Mouse (Mus musculus) neural tube, embryonic 12.5 days (tissue): ENCODE measurements around the gene Taco1. TPM values are rescaled to one million over a fixed set of nuclear protein-coding genes. Genes with fewer than 3 reads are reported as not detected.

Experiments used
- ATAC-seq: fragments of 200-750 bp; cut with Nextera tagmentation; 2 replicates; pipeline ENCODE4 v1.8.0; 2017; ENCODE audit warnings: low read depth, mild to moderate bottlenecking, moderate TSS enrichment, moderate library complexity; ENCODE audit not compliant: low FRiP score
- H3K27ac ChIP-seq: fragments of 300-500 bp; sonication (generic); 2 replicates; pipeline ENCODE4 v1.5.1; 2016
- H3K27me3 ChIP-seq: fragments of 300-500 bp; sonication (generic); replicated peaks from 2 replicates; pipeline ENCODE4 v1.6.1; 2016; ENCODE audit warnings: mild to moderate bottlenecking
- H3K36me3 ChIP-seq: fragments of 300-500 bp; sonication (generic); 2 replicates; pipeline ENCODE4 v1.6.1; 2016; ENCODE audit warnings: mild to moderate bottlenecking
- H3K4me1 ChIP-seq: fragments of 300-500 bp; sonication (generic); 2 replicates; pipeline ENCODE4 v1.6.1; 2016
- H3K4me2 ChIP-seq: fragments of 300-500 bp; sonication (generic); replicated peaks from 2 replicates; pipeline ENCODE4 v1.6.1; 2016; ENCODE audit warnings: mild to moderate bottlenecking
- H3K4me3 ChIP-seq: fragments of 300-500 bp; sonication (generic); 2 replicates; pipeline ENCODE4 v1.5.1; 2016
- H3K9ac ChIP-seq: fragments of 300-500 bp; sonication (generic); 2 replicates; pipeline ENCODE4 v1.6.1; 2016; ENCODE audit warnings: mild to moderate bottlenecking
- H3K9me3 ChIP-seq: fragments of 300-500 bp; sonication (generic); 2 replicates; pipeline ENCODE4 v1.6.1; 2016; ENCODE audit warnings: mild to moderate bottlenecking
- WGBS: fragments of 180-500 bp; shearing (Covaris S2); methylation state at CpG from one replicate; pipeline ENCODE4 v1.1.7; 2016; 5-methylcytosine and 5-hydroxymethylcytosine counted together
- polyA plus RNA-seq: library from polyadenylated mRNA; unstranded; fragments of >200 nt; fragmentation: Nextera tagmentation; extraction: Ambion mirVana; gene quantifications from 2 replicates; pipeline ENCODE4 v1.2.1, GENCODE M21; 2016

Gene Taco1
- polyA plus RNA-seq, 1 experiment from 2014 or later = 9.3 TPM

GRCm38 (mm10) chr11:106044349-106044748 lies 21.5 kb upstream of the Taco1 start:
- no peak for ATAC-seq
- Histone ChIP-seq H3K4me2 (no peak overlapping the region), H3K27ac (no peak overlapping the region), H3K4me3 (no peak overlapping the region), H3K27me3 (no peaks in the 10 kb centered on the region), H3K9me3 (no peaks in the 10 kb centered on the region), H3K4me1 (no peaks in the 10 kb centered on the region), H3K36me3 (peaks cover 29% of the 10 kb centered on the region), H3K9ac (no peak overlapping the region)

- no peak overlapping the region for H3K27ac ChIP-seq
- 93% methylated on average over 1 of the region's 1 CpGs for WGBS
- no peak overlapping the region for H3K4me2 ChIP-seq
- no peaks in the 10 kb centered on the region for H3K9me3 ChIP-seq
- no peak overlapping the region for H3K4me3 ChIP-seq
- H3K27me3 ChIP-seq = no peaks in the 10 kb centered on the region
- H3K4me1 ChIP-seq = no peaks in the 10 kb centered on the region
- no peak overlapping the region for H3K9ac ChIP-seq
- ATAC-seq = no peak
- peaks cover 32% of the 10 kb centered on the region for H3K36me3 ChIP-seq
These were observed 20.6 kb upstream of the Taco1 start for GRCm38 (mm10) chr11:106045256-106045655.

GRCm38 (mm10) chr11:106045780-106046179 lies 20.1 kb upstream of the Taco1 start:
- Histone ChIP-seq H3K27me3 (no peaks in the 10 kb centered on the region), H3K9ac (no peak overlapping the region), H3K9me3 (no peaks in the 10 kb centered on the region), H3K4me2 (no peak overlapping the region), H3K4me1 (no peaks in the 10 kb centered on the region), H3K36me3 (peaks cover 34% of the 10 kb centered on the region), H3K27ac (no peak overlapping the region), H3K4me3 (no peak overlapping the region)
- WGBS = 94% methylated on average over 3 of the region's 3 CpGs
- ATAC-seq = no peak

DNA sequence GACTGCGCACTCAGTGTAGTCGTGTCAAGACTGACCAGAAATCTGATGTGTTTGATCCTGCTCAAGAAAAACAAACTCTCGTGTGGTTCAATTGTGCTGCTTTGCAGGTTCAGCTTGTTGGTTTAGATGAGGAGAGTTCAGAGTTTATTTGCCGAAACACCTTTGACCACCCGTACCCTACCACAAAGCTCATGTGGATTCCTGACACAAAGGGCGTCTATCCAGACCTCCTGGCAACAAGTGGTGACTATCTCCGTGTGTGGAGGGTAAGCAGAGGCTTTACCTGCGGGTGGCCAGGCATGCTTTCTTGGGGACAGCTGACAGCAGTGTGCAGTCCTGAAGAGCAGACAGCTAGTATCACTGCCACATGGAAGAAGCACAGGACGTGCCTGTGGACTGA lies 19.3 kb upstream of the Taco1 start:
- Histone ChIP-seq H3K27ac (no peak overlapping the region), H3K9me3 (no peaks in the 10 kb centered on the region), H3K9ac (no peak overlapping the region), H3K36me3 (peaks cover 42% of the 10 kb centered on the region), H3K4me1 (no peaks in the 10 kb centered on the region), H3K27me3 (no peaks in the 10 kb centered on the region), H3K4me3 (no peak overlapping the region), H3K4me2 (no peak overlapping the region)
- 91% methylated on average over 9 of the region's 9 CpGs for WGBS
- no peak for ATAC-seq

DNA sequence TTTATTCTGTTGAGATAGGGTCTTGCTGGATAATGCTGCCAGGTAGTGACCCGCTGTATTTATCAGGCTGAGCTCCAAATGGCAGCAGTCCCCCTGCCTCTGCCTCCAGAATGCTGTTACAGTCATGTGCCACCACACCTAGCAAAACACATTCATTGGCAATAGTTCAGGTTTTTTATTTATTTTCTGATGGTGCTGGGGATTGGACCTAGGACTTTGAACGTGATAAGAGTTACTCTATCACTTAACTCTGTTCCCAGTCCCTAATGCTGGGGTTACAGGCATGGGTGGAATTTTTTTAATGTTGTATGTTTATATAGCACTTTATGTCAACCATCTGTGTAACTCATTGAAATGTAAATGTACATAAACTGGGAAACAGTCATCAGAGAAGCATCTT lies 11.9 kb upstream of the Taco1 start:
- no peak overlapping the region for H3K4me2 ChIP-seq
- no peak for ATAC-seq
- H3K9ac ChIP-seq = no peak overlapping the region
- H3K9me3 ChIP-seq = no peaks in the 10 kb centered on the region
- H3K36me3 ChIP-seq = peaks cover 89% of the 10 kb centered on the region
- H3K4me3 ChIP-seq = no peak overlapping the region
- H3K27me3 ChIP-seq = no peaks in the 10 kb centered on the region
- no peaks in the 10 kb centered on the region for H3K4me1 ChIP-seq
- WGBS = 94% methylated on average over 2 of the region's 2 CpGs
- no peak overlapping the region for H3K27ac ChIP-seq

DNA sequence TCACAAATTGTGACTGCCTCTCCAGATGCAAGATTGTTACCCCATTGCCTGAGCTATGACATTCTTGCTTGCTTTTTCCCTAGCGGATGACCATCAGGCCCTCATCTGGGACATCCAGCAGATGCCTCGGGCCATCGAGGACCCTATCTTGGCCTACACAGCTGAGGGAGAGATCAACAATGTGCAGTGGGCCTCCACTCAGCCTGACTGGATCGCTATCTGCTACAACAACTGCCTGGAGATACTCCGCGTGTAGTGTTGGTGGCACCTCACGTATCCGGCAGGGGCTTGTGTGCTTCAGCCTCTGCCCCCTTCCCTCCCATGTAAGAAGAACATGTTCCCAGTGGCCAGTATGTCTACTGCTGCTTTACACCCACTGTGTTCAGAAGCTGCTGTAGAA lies 11.3 kb upstream of the Taco1 start:
- WGBS = 97% methylated on average over 8 of the region's 8 CpGs
- H3K4me2 ChIP-seq = no peak overlapping the region
- no peak overlapping the region for H3K9ac ChIP-seq
- no peak overlapping the region for H3K4me3 ChIP-seq
- no peaks in the 10 kb centered on the region for H3K9me3 ChIP-seq
- H3K27ac ChIP-seq = no peak overlapping the region
- no peaks in the 10 kb centered on the region for H3K27me3 ChIP-seq
- no peaks in the 10 kb centered on the region for H3K4me1 ChIP-seq
- ATAC-seq = no peak
- peaks cover 88% of the 10 kb centered on the region for H3K36me3 ChIP-seq

DNA sequence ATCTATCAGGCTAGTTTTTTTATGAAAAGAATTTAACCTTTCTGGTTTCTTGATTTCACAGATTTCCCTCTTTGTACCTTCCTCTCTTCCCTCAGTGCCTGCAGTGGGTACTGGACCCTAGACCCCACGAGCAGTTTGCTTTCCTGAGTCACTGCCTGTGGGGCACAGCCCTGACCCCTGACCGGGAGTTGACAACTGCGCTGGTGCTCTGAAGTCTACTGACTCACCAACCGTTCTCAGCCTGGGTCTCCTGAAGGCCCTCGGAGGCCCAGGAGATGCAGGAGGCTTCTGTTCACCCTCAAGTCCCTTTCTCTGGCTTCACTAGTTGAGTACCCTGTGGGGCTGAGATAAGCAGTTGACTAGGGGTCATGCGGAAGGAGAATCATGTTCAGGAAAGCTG lies 10.5 kb upstream of the Taco1 start:
- no peaks in the 10 kb centered on the region for H3K4me1 ChIP-seq
- H3K4me2 ChIP-seq = no peak overlapping the region
- ATAC-seq = no peak
- no peaks in the 10 kb centered on the region for H3K27me3 ChIP-seq
- H3K9me3 ChIP-seq = no peaks in the 10 kb centered on the region
- no peak overlapping the region for H3K4me3 ChIP-seq
- WGBS = 90% methylated on average over 6 of the region's 6 CpGs
- peaks cover 91% of the 10 kb centered on the region for H3K36me3 ChIP-seq
- H3K27ac ChIP-seq = no peak overlapping the region
- H3K9ac ChIP-seq = no peak overlapping the region

GRCm38 (mm10) chr11:106056819-106057491 lies 8.9 kb upstream of the Taco1 start:
- no peaks in the 10 kb centered on the region for H3K9me3 ChIP-seq
- WGBS = 94% methylated on average over 8 of the region's 8 CpGs
- H3K36me3 ChIP-seq = peaks cover 77% of the 10 kb centered on the region
- H3K9ac ChIP-seq = no peak overlapping the region
- H3K4me3 ChIP-seq = no peak overlapping the region
- ATAC-seq = no peak
- no peaks in the 10 kb centered on the region for H3K27me3 ChIP-seq
- H3K4me2 ChIP-seq = no peak overlapping the region
- no peaks in the 10 kb centered on the region for H3K4me1 ChIP-seq
- no peak overlapping the region for H3K27ac ChIP-seq

DNA sequence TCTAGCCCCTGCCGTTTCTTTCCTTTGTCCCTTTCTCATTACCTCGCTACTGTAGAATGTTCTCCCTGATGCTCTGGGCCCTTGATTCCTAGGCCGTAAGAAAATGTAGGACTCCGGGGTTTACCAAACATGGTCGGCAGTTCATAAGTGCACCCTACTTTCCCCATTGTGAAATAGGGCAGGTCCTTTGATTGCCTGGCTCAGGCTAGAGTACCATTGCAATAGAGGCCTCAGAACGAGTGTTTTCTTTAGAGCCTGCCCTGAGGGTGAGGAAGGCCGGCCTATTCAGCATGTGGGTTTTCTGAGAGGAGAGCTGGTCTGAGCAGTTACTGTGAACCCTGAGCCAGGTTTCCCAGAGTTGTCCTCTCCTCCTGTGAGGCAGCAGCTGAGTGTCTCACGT lies 7.8 kb upstream of the Taco1 start:
- Histone ChIP-seq H3K9me3 (no peaks in the 10 kb centered on the region), H3K4me3 (no peak overlapping the region), H3K4me2 (no peak overlapping the region), H3K27ac (no peak overlapping the region), H3K9ac (no peak overlapping the region), H3K4me1 (no peaks in the 10 kb centered on the region), H3K27me3 (no peaks in the 10 kb centered on the region), H3K36me3 (peaks cover 67% of the 10 kb centered on the region)
- 85% methylated on average over 8 of the region's 8 CpGs for WGBS
- no peak for ATAC-seq

DNA sequence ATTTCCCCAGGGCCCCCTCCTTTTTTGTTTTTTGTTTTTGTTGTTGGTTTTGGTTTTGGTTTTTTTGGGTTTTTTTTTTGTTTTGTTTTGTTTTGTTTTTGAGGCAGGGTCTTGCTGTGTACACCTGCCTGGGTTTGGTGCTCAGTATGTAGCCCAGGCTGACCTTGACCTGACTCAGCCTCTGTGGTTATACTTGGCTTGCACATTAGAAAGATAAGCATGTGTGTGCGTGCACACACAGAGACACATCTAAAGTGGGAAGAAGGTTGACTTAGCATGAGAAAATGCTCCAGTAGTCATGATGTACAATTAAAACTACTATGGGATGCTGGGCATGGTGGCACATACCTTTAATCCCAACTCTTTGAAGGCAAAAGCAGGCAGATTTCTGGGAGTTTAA lies 5.3 kb upstream of the Taco1 start:
- H3K9ac ChIP-seq = no peak overlapping the region
- no peaks in the 10 kb centered on the region for H3K27me3 ChIP-seq
- H3K36me3 ChIP-seq = peaks cover 42% of the 10 kb centered on the region
- no peak overlapping the region for H3K27ac ChIP-seq
- H3K4me2 ChIP-seq = no peak overlapping the region
- 96% methylated on average over 1 of the region's 1 CpGs for WGBS
- no peak overlapping the region for H3K4me3 ChIP-seq
- ATAC-seq = no peak
- H3K9me3 ChIP-seq = no peaks in the 10 kb centered on the region
- H3K4me1 ChIP-seq = no peaks in the 10 kb centered on the region

DNA sequence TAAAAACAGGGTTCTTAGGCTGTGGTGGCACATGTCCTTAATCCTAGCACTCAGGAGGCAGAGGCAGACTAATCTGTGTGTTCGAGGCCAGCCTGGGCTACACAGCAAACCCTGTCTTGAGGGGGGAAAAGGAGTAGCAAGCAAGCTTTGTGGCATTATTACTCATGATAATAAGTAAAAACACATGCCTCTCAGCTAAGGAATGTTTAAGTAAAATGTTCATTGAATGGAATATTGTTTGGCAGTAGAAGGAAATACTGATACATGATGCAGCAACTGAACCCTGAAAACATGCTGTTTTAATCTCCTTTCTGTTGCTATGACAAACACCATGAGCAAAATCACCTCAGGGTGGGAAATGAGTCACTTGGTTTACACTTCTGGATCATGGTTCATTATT lies 4.5 kb upstream of the Taco1 start:
- no peak overlapping the region for H3K4me2 ChIP-seq
- H3K9me3 ChIP-seq = no peaks in the 10 kb centered on the region
- no peaks in the 10 kb centered on the region for H3K27me3 ChIP-seq
- peaks cover 35% of the 10 kb centered on the region for H3K36me3 ChIP-seq
- WGBS = 95% methylated on average over 1 of the region's 1 CpGs
- 0 out of 2 replicates have a peak, but pooled peaks cover under 1% of the 10 kb centered on the region for H3K4me1 ChIP-seq
- ATAC-seq = no peak
- H3K4me3 ChIP-seq = no peak overlapping the region
- no peak overlapping the region for H3K27ac ChIP-seq
- H3K9ac ChIP-seq = no peak overlapping the region

DNA sequence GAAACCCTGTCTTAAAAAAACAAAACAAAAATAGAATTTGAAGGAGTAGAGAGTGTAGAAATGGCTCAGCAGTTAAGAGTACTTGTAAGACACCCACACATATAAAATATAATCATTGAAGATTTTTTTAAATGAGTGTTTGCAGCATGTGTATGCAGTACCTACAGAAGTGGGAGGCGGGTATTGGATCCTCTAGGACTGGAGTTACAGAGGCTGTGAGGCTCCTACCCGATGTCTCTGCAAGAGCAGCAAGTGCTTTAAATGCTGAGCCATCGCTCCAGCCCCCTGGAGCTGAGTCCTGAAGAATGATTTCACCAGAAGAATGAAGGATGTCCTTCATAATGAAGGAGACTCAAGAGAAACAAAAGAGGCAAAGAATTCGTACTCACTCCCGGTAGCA lies 2.1 kb upstream of the Taco1 start:
- Histone ChIP-seq H3K4me3 (no peak overlapping the region), H3K9ac (no peak overlapping the region), H3K9me3 (no peaks in the 10 kb centered on the region), H3K4me1 (peaks cover 11% of the 10 kb centered on the region; the same call in 1 of the 2 replicates), H3K27ac (no peak overlapping the region), H3K4me2 (no peak overlapping the region), H3K36me3 (peaks cover 12% of the 10 kb centered on the region), H3K27me3 (no peaks in the 10 kb centered on the region)
- 86% methylated on average over 5 of the region's 5 CpGs for WGBS
- ATAC-seq = no peak
